Mouse (Mus musculus) stomach, embryonic 15.5 days (tissue): ENCODE results near the gene Cabp1. TPM values are rescaled to one million over a fixed set of nuclear protein-coding genes. Genes with fewer than 3 reads are reported as not detected.

ENCODE experiments used
- ATAC-seq: fragments of 200-750 bp; cut with Nextera tagmentation; 2 replicates; pipeline ENCODE4 v1.8.0; 2017; ENCODE audit warnings: low read depth, moderate number of reproducible peaks, moderate TSS enrichment; ENCODE audit not compliant: insufficient read depth, low FRiP score
- H3K27ac ChIP-seq: fragments of 300-500 bp; sonication (generic); 2 replicates; pipeline ENCODE4 v1.5.1; 2015; ENCODE audit warnings: mild to moderate bottlenecking, inconsistent platforms
- H3K27me3 ChIP-seq: fragments of 300-500 bp; sonication (generic); replicated peaks from 2 replicates; pipeline ENCODE4 v1.6.1; 2015; ENCODE audit warnings: inconsistent platforms
- H3K36me3 ChIP-seq: fragments of 300-500 bp; sonication (generic); 2 replicates; pipeline ENCODE4 v1.6.1; 2015; ENCODE audit warnings: inconsistent platforms
- H3K4me1 ChIP-seq: fragments of 300-500 bp; sonication (generic); 2 replicates; pipeline ENCODE4 v1.6.1; 2015; ENCODE audit warnings: inconsistent platforms
- H3K4me2 ChIP-seq: fragments of 300-500 bp; sonication (generic); 2 replicates; pipeline ENCODE4 v1.6.1; 2015; ENCODE audit warnings: mild to moderate bottlenecking, inconsistent platforms
- H3K4me3 ChIP-seq: fragments of 300-500 bp; sonication (generic); replicated peaks from 2 replicates; pipeline ENCODE4 v1.5.1; 2015; ENCODE audit warnings: inconsistent platforms
- H3K9ac ChIP-seq: fragments of 300-500 bp; sonication (generic); 2 replicates; pipeline ENCODE4 v1.6.1; 2015; ENCODE audit warnings: inconsistent platforms
- H3K9me3 ChIP-seq: fragments of 300-500 bp; sonication (generic); 2 replicates; pipeline ENCODE4 v1.6.1; 2016; ENCODE audit warnings: inconsistent platforms
- WGBS: fragments of 180-500 bp; shearing (Covaris S2); methylation state at CpG from one replicate; pipeline ENCODE4 v1.1.7; 2015; 5-methylcytosine and 5-hydroxymethylcytosine counted together
- polyA plus RNA-seq: library from polyadenylated mRNA; unstranded; fragments of >200 nt; fragmentation: Nextera tagmentation; extraction: Ambion mirVana; gene quantifications from 2 replicates; pipeline ENCODE4 v1.2.1, GENCODE M21; 2015

Gene Cabp1
- polyA plus RNA-seq, 1 experiment from 2014 or later, result 1.6 TPM

GRCm38 (mm10) chr5:115207244-115207643 is 13.1 kb upstream of the Cabp1 start:
- no peak for ATAC-seq
- no peak overlapping the region for H3K9ac ChIP-seq
- peaks cover 10% of the 10 kb centered on the region for H3K4me1 ChIP-seq
- H3K4me2 ChIP-seq, result no peak overlapping the region
- no peaks in the 10 kb centered on the region for H3K9me3 ChIP-seq
- H3K4me3 ChIP-seq, result no peak overlapping the region
- no peaks in the 10 kb centered on the region for H3K36me3 ChIP-seq
- no peaks in the 10 kb centered on the region for H3K27me3 ChIP-seq
- H3K27ac ChIP-seq, result no peak overlapping the region
- WGBS, result 62% methylated on average over 5 of the region's 5 CpGs

GRCm38 (mm10) chr5:115204562-115205311 is 10.6 kb upstream of the Cabp1 start:
- H3K4me2 ChIP-seq, result peak overlapping the region; percentile 56
- WGBS, result 5% methylated on average over 30 of the region's 31 CpGs
- no peaks in the 10 kb centered on the region for H3K36me3 ChIP-seq
- no peaks in the 10 kb centered on the region for H3K9me3 ChIP-seq
- H3K9ac ChIP-seq, result no peak overlapping the region
- peak overlapping the region; percentile 35 for H3K4me3 ChIP-seq
- 0 out of 2 replicates have a peak, but pooled peaks have one; percentile 35 for ATAC-seq
- peak overlapping the region; percentile 49; the same call in 1 of the 2 replicates for H3K27ac ChIP-seq
- H3K4me1 ChIP-seq, result peaks cover 10% of the 10 kb centered on the region
- no peaks in the 10 kb centered on the region for H3K27me3 ChIP-seq

- Histone ChIP-seq H3K4me3 (peak overlapping the region; percentile 35), H3K9ac (no peak overlapping the region), H3K4me1 (peaks cover 10% of the 10 kb centered on the region), H3K27me3 (no peaks in the 10 kb centered on the region), H3K4me2 (peak overlapping the region; percentile 56), H3K36me3 (no peaks in the 10 kb centered on the region), H3K9me3 (no peaks in the 10 kb centered on the region), H3K27ac (peak overlapping the region; percentile 49; the same call in 1 of the 2 replicates)
- WGBS, result 7% methylated on average over 23 of the region's 23 CpGs
- peak; percentile 29; the same call in 1 of the 2 replicates for ATAC-seq
Observed at GRCm38 (mm10) chr5:115203735-115204561, 9.8 kb upstream of the Cabp1 start.

GRCm38 (mm10) chr5:115194626-115195221 is 543 bp upstream of the Cabp1 start:
- Histone ChIP-seq H3K9me3 (no peaks in the 10 kb centered on the region), H3K4me2 (peak overlapping the region; percentile 100), H3K4me3 (peak overlapping the region; percentile 54), H3K9ac (no peak overlapping the region), H3K27ac (no peak overlapping the region), H3K27me3 (peaks cover 54% of the 10 kb centered on the region), H3K4me1 (peaks cover 25% of the 10 kb centered on the region), H3K36me3 (no peaks in the 10 kb centered on the region)
- WGBS, result 8% methylated on average over 12 of the region's 12 CpGs
- no peak for ATAC-seq

GRCm38 (mm10) chr5:115193226-115193625 is 955 bp downstream of the Cabp1 start:
- Histone ChIP-seq H3K4me2 (peak overlapping the region; percentile 100), H3K9me3 (no peaks in the 10 kb centered on the region), H3K36me3 (no peaks in the 10 kb centered on the region), H3K27me3 (peaks cover 60% of the 10 kb centered on the region), H3K4me3 (peak overlapping the region; percentile 54), H3K9ac (no peak overlapping the region), H3K27ac (no peak overlapping the region), H3K4me1 (peaks cover 25% of the 10 kb centered on the region)
- WGBS, result 1% methylated on average over 24 of the region's 34 CpGs
- ATAC-seq, result no peak

- Histone ChIP-seq H3K4me2 (peak overlapping the region; percentile 100), H3K27ac (no peak overlapping the region), H3K27me3 (peaks cover 60% of the 10 kb centered on the region), H3K4me3 (peak overlapping the region; percentile 54), H3K9ac (no peak overlapping the region), H3K36me3 (no peaks in the 10 kb centered on the region), H3K9me3 (no peaks in the 10 kb centered on the region), H3K4me1 (peaks cover 25% of the 10 kb centered on the region)
- ATAC-seq, result no peak
- WGBS, result 18% methylated on average over 7 of the region's 7 CpGs
Observed at GRCm38 (mm10) chr5:115192828-115193195, 1.4 kb downstream of the Cabp1 start.

GRCm38 (mm10) chr5:115191880-115192827 is 2.0 kb downstream of the Cabp1 start:
- 12% methylated on average over 29 of the region's 29 CpGs for WGBS
- ATAC-seq, result no peak
- Histone ChIP-seq H3K9me3 (no peaks in the 10 kb centered on the region), H3K4me1 (peaks cover 27% of the 10 kb centered on the region), H3K4me2 (no peak overlapping the region), H3K9ac (no peak overlapping the region), H3K27ac (no peak overlapping the region), H3K36me3 (no peaks in the 10 kb centered on the region), H3K4me3 (no peak overlapping the region), H3K27me3 (peaks cover 60% of the 10 kb centered on the region)

GRCm38 (mm10) chr5:115190081-115190480 is 4.1 kb downstream of the Cabp1 start:
- 67% methylated on average over 12 of the region's 12 CpGs for WGBS
- no peak overlapping the region for H3K27ac ChIP-seq
- no peak for ATAC-seq

GRCm38 (mm10) chr5:115188824-115189223 is 5.4 kb downstream of the Cabp1 start:
- Histone ChIP-seq H3K27ac (no peak overlapping the region), H3K27me3 (peaks cover 57% of the 10 kb centered on the region), H3K4me1 (peaks cover 38% of the 10 kb centered on the region), H3K36me3 (no peaks in the 10 kb centered on the region), H3K4me2 (no peak overlapping the region), H3K4me3 (no peak overlapping the region), H3K9ac (no peak overlapping the region), H3K9me3 (no peaks in the 10 kb centered on the region)
- WGBS, result 51% methylated on average over 5 of the region's 5 CpGs
- ATAC-seq, result no peak

More at GRCm38 (mm10) chr5:115190081-115190480, 4.1 kb downstream of the Cabp1 start:
- Histone ChIP-seq H3K4me1 (peaks cover 46% of the 10 kb centered on the region), H3K4me3 (no peak overlapping the region), H3K27me3 (peaks cover 69% of the 10 kb centered on the region), H3K9me3 (no peaks in the 10 kb centered on the region), H3K36me3 (no peaks in the 10 kb centered on the region), H3K4me2 (no peak overlapping the region), H3K9ac (no peak overlapping the region)

GRCm38 (mm10) chr5:115187188-115188131 is 6.7 kb downstream of the Cabp1 start:
- Histone ChIP-seq H3K27ac (no peak overlapping the region; the same call in 1 of the 2 replicates), H3K9me3 (no peaks in the 10 kb centered on the region), H3K4me3 (no peak overlapping the region; the same call in 1 of the 2 replicates), H3K9ac (no peak overlapping the region), H3K27me3 (peaks cover 43% of the 10 kb centered on the region), H3K4me2 (peak overlapping the region; percentile 33), H3K4me1 (peaks cover 26% of the 10 kb centered on the region), H3K36me3 (no peaks in the 10 kb centered on the region)
- ATAC-seq, result peak; percentile 74
- 21% methylated on average over 26 of the region's 26 CpGs for WGBS
